Mouse (Mus musculus) limb, embryonic 13.5 days (tissue): ENCODE data around the gene Smarcb1. TPM values are rescaled to one million over a fixed set of nuclear protein-coding genes. Genes with fewer than 3 reads are reported as not detected.

Experiments used
- ATAC-seq: fragments of 200-750 bp; cut with Nextera tagmentation; 2 replicates; pipeline ENCODE4 v1.8.0; 2017; ENCODE audit warnings: low read depth, moderate number of reproducible peaks, moderate TSS enrichment; ENCODE audit not compliant: low FRiP score
- H3K27ac ChIP-seq: fragments of 300-500 bp; sonication (generic); 2 replicates; pipeline ENCODE4 v1.5.1; 2015; ENCODE audit warnings: inconsistent platforms, mild to moderate bottlenecking, moderate library complexity
- H3K27me3 ChIP-seq: fragments of 300-500 bp; sonication (generic); 2 replicates; pipeline ENCODE4 v1.6.1; 2015; ENCODE audit warnings: mild to moderate bottlenecking, inconsistent platforms
- H3K36me3 ChIP-seq: fragments of 300-500 bp; sonication (generic); 2 replicates; pipeline ENCODE4 v1.6.1; 2015; ENCODE audit warnings: inconsistent platforms, mild to moderate bottlenecking, moderate library complexity
- H3K4me1 ChIP-seq: fragments of 300-500 bp; sonication (generic); 2 replicates; pipeline ENCODE4 v1.6.1; 2015; ENCODE audit warnings: inconsistent platforms
- H3K4me2 ChIP-seq: fragments of 300-500 bp; sonication (generic); replicated peaks from 2 replicates; pipeline ENCODE4 v1.6.1; 2015; ENCODE audit warnings: inconsistent platforms, mild to moderate bottlenecking, moderate library complexity
- H3K4me3 ChIP-seq: fragments of 300-500 bp; sonication (generic); 2 replicates; pipeline ENCODE4 v1.5.1; 2015; ENCODE audit warnings: moderate library complexity, mild to moderate bottlenecking, inconsistent platforms
- H3K9ac ChIP-seq: fragments of 300-500 bp; sonication (generic); 2 replicates; pipeline ENCODE4 v1.6.1; 2015; ENCODE audit warnings: mild to moderate bottlenecking, inconsistent platforms
- H3K9me3 ChIP-seq: fragments of 300-500 bp; sonication (generic); 2 replicates; pipeline ENCODE4 v1.6.1; 2016; ENCODE audit warnings: inconsistent platforms
- WGBS: fragments of 180-500 bp; shearing (Covaris S2); methylation state at CpG from one replicate; pipeline ENCODE4 v1.1.7; 2015; 5-methylcytosine and 5-hydroxymethylcytosine counted together
- polyA plus RNA-seq: library from polyadenylated mRNA; unstranded; fragments of >200 nt; fragmentation: Nextera tagmentation; extraction: Ambion mirVana; gene quantifications from 2 replicates; pipeline ENCODE4 v1.2.1, GENCODE M21; 2015

Smarcb1 gene
- polyA plus RNA-seq, 1 experiment from 2014 or later = 247 TPM

DNA sequence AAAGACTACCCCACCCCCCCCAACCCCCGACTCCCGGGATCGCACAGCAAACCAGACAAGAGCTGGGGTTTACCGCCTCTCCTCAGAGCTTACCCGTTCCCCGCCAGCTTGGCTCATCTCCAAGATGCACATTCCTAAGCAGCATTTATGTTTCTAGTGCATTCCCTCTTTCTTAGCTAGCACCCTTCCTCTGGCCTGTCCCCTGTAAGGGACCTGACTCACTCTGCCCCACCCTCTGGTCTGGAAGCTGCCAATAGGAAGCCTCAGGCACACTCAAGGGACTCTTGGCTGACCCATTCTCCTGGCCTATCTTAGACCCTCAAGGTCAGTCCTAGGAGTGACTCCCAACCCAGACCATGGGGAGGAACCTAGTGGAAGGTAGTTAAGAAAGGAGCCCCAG lies 8.9 kb upstream of the Smarcb1 start:
- H3K36me3 ChIP-seq = peaks cover 32% of the 10 kb centered on the region
- peak overlapping the region; percentile 89 for H3K4me2 ChIP-seq
- WGBS = 8% methylated on average over 6 of the region's 6 CpGs
- H3K9me3 ChIP-seq = no peaks in the 10 kb centered on the region
- peaks cover 41% of the 10 kb centered on the region for H3K4me1 ChIP-seq
- ATAC-seq = peak; percentile 46; the same call in 1 of the 2 replicates
- H3K27ac ChIP-seq = peak overlapping the region; percentile 40
- peaks cover 6% of the 10 kb centered on the region for H3K27me3 ChIP-seq
- peak overlapping the region; percentile 48; the same call in 1 of the 2 replicates for H3K9ac ChIP-seq
- H3K4me3 ChIP-seq = peak overlapping the region; percentile 71

GRCm38 (mm10) chr10:75926396-75926795 lies 5.0 kb upstream of the Smarcb1 start:
- no peak overlapping the region for H3K4me2 ChIP-seq
- H3K27me3 ChIP-seq = peaks cover 1% of the 10 kb centered on the region; the same call in 1 of the 2 replicates
- H3K27ac ChIP-seq = no peak overlapping the region
- peaks cover 39% of the 10 kb centered on the region for H3K4me1 ChIP-seq
- no peak overlapping the region for H3K9ac ChIP-seq
- no peaks in the 10 kb centered on the region for H3K9me3 ChIP-seq
- ATAC-seq = no peak
- no peak overlapping the region for H3K4me3 ChIP-seq
- WGBS = 72% methylated on average over 13 of the region's 13 CpGs
- H3K36me3 ChIP-seq = peaks cover 59% of the 10 kb centered on the region

- no peak overlapping the region for H3K27ac ChIP-seq
- no peak overlapping the region for H3K9ac ChIP-seq
- H3K4me1 ChIP-seq = peaks cover 32% of the 10 kb centered on the region
- ATAC-seq = no peak
- H3K4me3 ChIP-seq = no peak overlapping the region
- H3K27me3 ChIP-seq = no peaks in the 10 kb centered on the region
- no peak overlapping the region for H3K4me2 ChIP-seq
- WGBS = 62% methylated on average over 2 of the region's 2 CpGs
- peaks cover 63% of the 10 kb centered on the region for H3K36me3 ChIP-seq
- no peaks in the 10 kb centered on the region for H3K9me3 ChIP-seq
Measured at GRCm38 (mm10) chr10:75924324-75924723, 2.9 kb upstream of the Smarcb1 start.

DNA sequence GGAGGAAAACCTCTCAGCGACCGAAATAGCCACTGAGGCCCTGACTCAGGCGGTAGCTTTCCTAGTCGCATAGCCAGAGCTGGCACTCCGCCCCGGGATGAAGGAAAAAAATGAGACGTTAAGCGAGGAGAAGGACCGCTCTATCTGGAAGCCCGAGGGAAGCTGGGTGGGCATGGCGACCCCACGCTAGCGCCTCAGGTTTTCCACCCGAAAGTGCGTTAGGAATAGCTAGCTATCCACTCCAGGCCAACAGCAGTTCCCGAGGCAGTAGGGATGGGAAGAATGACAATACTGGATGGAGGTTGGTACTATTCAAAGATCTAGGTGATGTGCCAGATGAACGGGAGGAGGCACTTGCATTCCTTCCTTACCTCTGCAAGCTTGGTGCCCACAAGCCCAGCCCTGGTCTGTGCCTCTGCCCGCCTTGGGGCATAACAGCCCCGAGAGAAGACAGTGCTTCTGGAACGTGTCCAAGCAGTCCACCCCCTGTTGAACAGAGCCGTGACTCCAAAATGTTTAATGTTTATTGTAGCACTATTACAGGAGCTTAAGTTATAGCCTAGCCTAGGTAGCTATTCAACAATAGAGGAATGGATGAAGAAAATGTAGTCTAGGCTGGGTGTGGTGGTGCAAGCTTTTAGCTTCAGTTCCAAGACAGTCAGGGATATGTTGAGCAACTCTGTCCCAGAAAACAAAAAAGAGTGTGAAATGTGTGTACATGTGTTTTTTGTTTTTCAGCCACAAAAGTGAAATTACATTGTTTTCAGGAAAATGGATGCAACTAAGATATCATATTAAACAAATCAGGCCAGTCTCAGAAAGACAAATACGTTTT lies 526 bp upstream of the Smarcb1 start:
- Histone ChIP-seq H3K27me3 (no peaks in the 10 kb centered on the region), H3K27ac (peak overlapping the region; percentile 93), H3K4me2 (peak overlapping the region; percentile 89), H3K36me3 (peaks cover 63% of the 10 kb centered on the region), H3K9me3 (no peaks in the 10 kb centered on the region), H3K4me1 (peaks cover 51% of the 10 kb centered on the region), H3K9ac (peak overlapping the region; percentile 96), H3K4me3 (peak overlapping the region; percentile 84)
- ATAC-seq = peak; percentile 9; the same call in 1 of the 2 replicates
- 4% methylated on average over 22 of the region's 22 CpGs for WGBS

GRCm38 (mm10) chr10:75919026-75919425 lies 2.4 kb downstream of the Smarcb1 start:
- Histone ChIP-seq H3K36me3 (peaks cover 62% of the 10 kb centered on the region), H3K27me3 (no peaks in the 10 kb centered on the region), H3K9me3 (no peaks in the 10 kb centered on the region), H3K4me3 (no peak overlapping the region), H3K4me2 (no peak overlapping the region), H3K4me1 (peaks cover 66% of the 10 kb centered on the region), H3K9ac (peak overlapping the region; percentile 31; the same call in 1 of the 2 replicates), H3K27ac (no peak overlapping the region)
- ATAC-seq = no peak
- 87% methylated on average over 5 of the region's 5 CpGs for WGBS

DNA sequence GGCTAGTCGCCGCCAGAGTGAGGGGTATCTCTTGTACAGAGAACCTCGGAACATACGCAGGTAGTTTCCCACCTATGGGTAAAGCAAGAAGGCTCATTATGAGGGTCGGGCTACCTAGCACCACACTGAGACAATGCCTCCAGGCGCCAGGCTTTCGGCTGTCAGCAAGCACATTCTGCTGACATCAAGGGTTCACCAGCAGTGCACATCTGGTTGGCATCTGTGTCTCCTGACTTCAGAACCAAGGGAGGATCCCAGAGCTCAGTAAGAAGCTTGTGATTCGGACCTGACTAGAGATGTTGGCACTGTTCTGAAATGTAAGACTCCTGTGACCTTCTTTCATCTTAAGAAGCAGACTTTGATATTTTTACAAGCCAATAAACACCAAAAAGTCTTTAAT lies 4.6 kb downstream of the Smarcb1 start:
- Histone ChIP-seq H3K4me1 (peaks cover 50% of the 10 kb centered on the region), H3K9me3 (no peaks in the 10 kb centered on the region), H3K9ac (no peak overlapping the region), H3K27ac (peak overlapping the region; percentile 34; the same call in 1 of the 2 replicates), H3K4me2 (no peak overlapping the region), H3K27me3 (no peaks in the 10 kb centered on the region), H3K36me3 (peaks cover 65% of the 10 kb centered on the region), H3K4me3 (no peak overlapping the region)
- peak; percentile 29; the same call in 1 of the 2 replicates for ATAC-seq
- WGBS = 31% methylated on average over 8 of the region's 8 CpGs

- H3K36me3 ChIP-seq = peaks cover 78% of the 10 kb centered on the region
Measured at GRCm38 (mm10) chr10:75915557-75915956, 5.9 kb downstream of the Smarcb1 start.

DNA sequence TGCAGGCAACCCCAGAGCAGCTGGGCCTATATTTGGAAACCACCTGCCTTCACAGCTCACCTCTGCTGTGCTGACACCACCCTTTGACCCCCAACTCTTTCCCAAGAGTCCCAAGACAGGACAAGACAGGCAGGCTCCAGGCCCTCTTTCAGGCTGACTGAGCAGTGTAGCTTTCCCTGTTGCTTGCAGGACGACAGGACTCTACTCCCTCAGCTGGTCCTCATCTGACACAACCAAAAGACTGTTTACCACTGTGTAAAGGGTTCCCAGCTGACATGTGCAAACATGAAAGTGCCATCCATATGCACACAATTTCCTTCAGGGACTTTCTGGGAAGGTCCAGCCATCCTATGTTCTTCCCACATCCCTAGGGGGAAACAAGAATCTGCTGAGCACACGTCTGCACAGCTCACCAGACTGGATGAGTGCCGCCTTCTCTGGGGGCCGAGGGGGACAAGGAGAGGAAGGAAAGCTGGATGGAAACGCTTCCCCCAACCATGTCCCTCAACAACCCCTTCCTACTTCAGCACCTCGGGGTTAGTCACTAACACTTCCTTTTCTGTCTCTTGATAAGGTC lies 8.3 kb downstream of the Smarcb1 start:
- no peak overlapping the region for H3K4me3 ChIP-seq
- peaks cover 25% of the 10 kb centered on the region for H3K4me1 ChIP-seq
- no peaks in the 10 kb centered on the region for H3K9me3 ChIP-seq
- H3K4me2 ChIP-seq = no peak overlapping the region
- no peaks in the 10 kb centered on the region for H3K27me3 ChIP-seq
- H3K36me3 ChIP-seq = peaks cover 81% of the 10 kb centered on the region
- no peak for ATAC-seq
- 70% methylated on average over 6 of the region's 6 CpGs for WGBS
- H3K27ac ChIP-seq = no peak overlapping the region
- H3K9ac ChIP-seq = no peak overlapping the region; the same call in 1 of the 2 replicates

More at GRCm38 (mm10) chr10:75915557-75915956, 5.9 kb downstream of the Smarcb1 start:
- Histone ChIP-seq H3K27ac (peak overlapping the region; percentile 34; the same call in 1 of the 2 replicates), H3K4me1 (peaks cover 49% of the 10 kb centered on the region), H3K4me2 (no peak overlapping the region), H3K4me3 (no peak overlapping the region), H3K9me3 (no peaks in the 10 kb centered on the region), H3K27me3 (no peaks in the 10 kb centered on the region), H3K9ac (0 out of 2 replicates have a peak overlapping the region, but pooled peaks have one; percentile 13)
- ATAC-seq = no peak
- 67% methylated on average over 7 of the region's 7 CpGs for WGBS

DNA sequence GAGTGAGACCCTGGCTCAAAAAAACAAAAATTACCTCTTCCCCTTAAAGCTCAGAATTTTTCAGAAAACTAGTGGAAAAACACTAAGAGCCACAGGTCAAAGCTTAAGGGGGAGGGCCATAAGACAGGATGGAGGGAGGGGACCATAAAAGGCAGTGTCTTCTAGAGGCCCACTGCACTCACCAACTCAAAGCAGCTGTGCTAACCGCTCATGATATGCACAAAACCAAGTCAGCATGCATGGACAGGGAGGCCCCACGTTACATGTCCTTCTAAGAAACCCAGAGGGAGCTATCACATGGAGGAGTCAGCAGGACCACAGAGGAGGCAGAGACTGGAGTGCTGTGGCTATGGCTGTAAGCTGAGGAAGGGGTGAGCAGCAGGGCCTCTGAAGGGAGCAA lies 10.7 kb downstream of the Smarcb1 start:
- no peak overlapping the region for H3K4me2 ChIP-seq
- no peak overlapping the region for H3K27ac ChIP-seq
- H3K9ac ChIP-seq = no peak overlapping the region
- no peaks in the 10 kb centered on the region for H3K27me3 ChIP-seq
- peaks cover 88% of the 10 kb centered on the region for H3K36me3 ChIP-seq
- H3K4me3 ChIP-seq = no peak overlapping the region
- H3K9me3 ChIP-seq = no peaks in the 10 kb centered on the region
- WGBS = 73% methylated on average over 2 of the region's 2 CpGs
- no peak for ATAC-seq
- 0 out of 2 replicates have a peak, but pooled peaks cover 3% of the 10 kb centered on the region for H3K4me1 ChIP-seq

- Histone ChIP-seq H3K9me3 (no peaks in the 10 kb centered on the region), H3K4me3 (no peak overlapping the region), H3K27ac (no peak overlapping the region), H3K27me3 (no peaks in the 10 kb centered on the region), H3K4me2 (no peak overlapping the region), H3K9ac (no peak overlapping the region), H3K4me1 (no peaks in the 10 kb centered on the region), H3K36me3 (peaks cover 94% of the 10 kb centered on the region)
- WGBS = 93% methylated on average over 4 of the region's 4 CpGs
- ATAC-seq = no peak
Measured at GRCm38 (mm10) chr10:75906882-75907281, 14.5 kb downstream of the Smarcb1 start.

DNA sequence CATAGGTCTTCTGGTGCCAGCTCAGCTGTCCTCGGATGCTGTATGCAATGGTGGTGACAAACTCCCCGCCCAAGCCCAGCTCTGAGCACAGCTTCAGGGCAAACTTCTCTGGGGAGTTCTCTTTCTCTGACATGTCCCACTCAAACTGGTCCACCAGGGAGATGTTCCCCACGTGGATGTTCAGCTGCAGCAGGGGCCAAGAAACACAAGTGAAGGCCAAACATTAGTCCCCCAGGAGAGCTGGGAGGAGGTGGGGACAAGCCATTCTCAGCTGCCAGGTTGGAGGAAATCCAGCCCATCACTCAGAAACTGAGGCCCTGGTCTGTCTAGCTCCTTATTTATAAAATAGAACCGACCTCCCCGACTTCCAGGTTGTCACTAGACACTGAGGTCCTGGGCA lies 17.0 kb downstream of the Smarcb1 start:
- Histone ChIP-seq H3K4me3 (no peak overlapping the region), H3K9ac (no peak overlapping the region), H3K36me3 (peaks cover 92% of the 10 kb centered on the region), H3K4me2 (no peak overlapping the region), H3K27me3 (no peaks in the 10 kb centered on the region), H3K27ac (no peak overlapping the region), H3K4me1 (no peaks in the 10 kb centered on the region), H3K9me3 (no peaks in the 10 kb centered on the region)
- WGBS = 92% methylated on average over 5 of the region's 5 CpGs
- ATAC-seq = no peak

DNA sequence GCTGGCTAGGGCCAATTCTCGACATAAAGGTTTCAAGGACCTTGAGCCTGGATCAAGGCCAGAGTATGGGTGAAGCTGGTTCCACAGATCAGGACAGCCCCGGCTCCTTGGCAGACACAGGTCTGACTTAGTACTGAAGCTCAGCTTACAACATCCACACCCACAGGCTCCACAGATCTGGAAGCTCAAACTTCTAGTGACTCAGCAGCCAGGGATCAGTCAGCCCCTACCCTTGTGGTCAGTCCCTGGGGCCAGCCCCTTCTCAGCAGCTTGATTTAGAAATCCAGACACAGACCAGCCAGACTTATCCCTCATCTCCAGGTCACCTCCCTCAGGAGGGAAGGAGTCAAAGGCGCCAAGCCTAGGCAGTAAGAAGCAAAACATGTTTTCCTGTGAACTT lies 22.6 kb downstream of the Smarcb1 start:
- H3K4me1 ChIP-seq = peaks cover 3% of the 10 kb centered on the region
- ATAC-seq = no peak
- no peak overlapping the region for H3K27ac ChIP-seq
- H3K27me3 ChIP-seq = no peaks in the 10 kb centered on the region
- no peak overlapping the region for H3K4me3 ChIP-seq
- no peak overlapping the region for H3K9ac ChIP-seq
- WGBS = 77% methylated on average over 3 of the region's 3 CpGs
- H3K36me3 ChIP-seq = peaks cover 95% of the 10 kb centered on the region
- H3K4me2 ChIP-seq = no peak overlapping the region
- no peaks in the 10 kb centered on the region for H3K9me3 ChIP-seq
